Mouse (Mus musculus) fibroblast of lung, adult 2 months (primary cell): ENCODE data around the gene Tap2.
"Not testable (repeated sequence)": the region's sequence is repeated elsewhere in the genome, so short reads cannot be mapped to it uniquely, and the experiment has no call there.

Experiments
- DNase-seq: peaks from one replicate; pipeline ENCODE4 v3.0.0-alpha.2; 2011; ENCODE audit warnings: low read depth

The Tap2 gene

DNA sequence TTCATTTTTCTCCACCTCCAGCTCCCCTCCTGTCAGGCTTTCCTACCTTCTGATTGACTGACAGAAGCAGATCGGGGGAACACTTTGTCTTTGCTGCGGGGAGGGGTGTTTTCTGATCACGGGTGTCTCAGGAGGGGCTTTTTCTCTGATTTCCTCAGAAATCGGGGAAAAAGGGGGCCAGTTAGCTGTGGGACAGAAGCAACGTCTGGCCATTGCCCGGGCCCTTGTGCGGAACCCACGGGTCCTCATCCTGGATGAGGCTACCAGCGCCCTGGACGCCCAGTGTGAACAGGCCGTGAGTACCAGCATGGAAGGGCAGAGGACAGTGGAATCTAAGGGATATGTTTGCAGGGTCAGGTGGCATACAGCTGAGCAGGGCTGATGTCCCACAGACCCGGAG lies 11.8 kb downstream of the Tap2 start:
- DNase-seq: no peak

DNA sequence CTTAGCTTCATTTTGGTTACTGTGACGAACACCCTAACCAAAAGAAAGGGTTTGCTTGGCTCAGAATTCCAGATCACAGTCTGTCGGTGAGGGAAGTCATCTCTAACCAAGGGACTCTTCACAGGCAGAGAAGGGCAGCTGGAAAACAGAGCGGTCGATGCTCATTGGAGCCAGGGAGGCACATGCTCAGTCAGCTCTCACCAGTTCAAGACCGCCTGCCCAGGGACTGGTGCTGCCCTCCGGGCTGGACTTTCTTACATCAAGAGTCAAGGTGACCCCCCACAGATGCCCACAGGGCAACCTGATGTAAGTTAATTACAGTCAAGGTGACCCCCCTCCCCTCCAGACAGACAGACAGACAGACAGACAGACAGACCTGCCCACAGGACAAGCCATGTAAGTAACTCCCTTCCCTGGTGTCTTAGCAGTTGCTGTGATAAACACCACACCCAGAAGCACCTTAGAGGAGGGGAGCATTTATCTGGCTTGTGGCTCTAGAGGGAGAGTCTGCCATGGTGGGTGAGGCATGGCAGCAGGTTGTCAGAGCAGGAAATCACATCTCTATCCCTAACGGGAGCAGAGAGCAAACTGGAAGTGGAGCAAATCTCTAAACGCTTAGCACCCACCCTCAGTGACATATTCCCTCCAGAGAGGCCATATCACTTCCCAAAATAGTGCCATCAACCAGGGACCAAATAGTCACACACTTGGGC lies 14.0 kb downstream of the Tap2 start:
- DNase-seq: no peak

DNA sequence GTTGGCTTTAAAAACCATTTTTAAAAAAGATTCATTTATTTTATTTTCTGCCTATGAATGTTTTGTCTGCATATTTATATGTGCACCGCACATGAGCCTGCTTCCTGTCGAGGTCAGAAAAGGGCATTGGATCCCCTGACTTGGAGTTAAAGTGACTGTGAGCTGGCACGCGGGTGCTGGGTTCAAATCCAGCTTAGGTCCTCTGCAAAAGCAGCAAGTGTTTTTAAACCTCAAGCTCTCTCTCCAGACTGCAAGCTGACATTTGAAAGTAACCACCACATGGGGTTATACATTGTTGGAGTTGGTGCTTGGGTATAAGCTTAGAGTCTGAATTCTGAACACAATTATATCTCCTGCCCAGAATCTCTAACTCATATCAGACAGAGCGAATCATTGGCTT lies 14.7 kb downstream of the Tap2 start:
- no peak for DNase-seq

DNA sequence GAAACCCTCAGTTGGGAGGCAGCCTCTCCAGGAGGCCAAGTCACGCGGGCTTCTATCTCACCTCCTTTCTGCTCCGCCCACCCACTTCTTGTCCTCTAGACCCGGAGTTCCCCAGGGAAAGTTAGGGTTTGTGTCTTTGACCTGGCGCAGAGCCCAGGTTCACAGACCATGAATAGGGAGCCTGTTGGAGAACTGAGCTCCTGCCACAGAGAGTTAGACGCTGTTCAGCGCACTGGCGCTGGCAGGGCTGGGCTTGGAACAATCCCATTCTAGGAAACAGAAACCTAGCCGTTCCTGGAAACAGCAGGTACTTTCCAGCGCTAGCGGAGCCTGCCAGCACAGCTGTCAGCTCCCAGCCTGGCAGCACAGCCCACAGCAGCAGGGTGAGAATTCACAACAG lies 15.3 kb downstream of the Tap2 start:
- DNase-seq: peak; percentile 97

DNA sequence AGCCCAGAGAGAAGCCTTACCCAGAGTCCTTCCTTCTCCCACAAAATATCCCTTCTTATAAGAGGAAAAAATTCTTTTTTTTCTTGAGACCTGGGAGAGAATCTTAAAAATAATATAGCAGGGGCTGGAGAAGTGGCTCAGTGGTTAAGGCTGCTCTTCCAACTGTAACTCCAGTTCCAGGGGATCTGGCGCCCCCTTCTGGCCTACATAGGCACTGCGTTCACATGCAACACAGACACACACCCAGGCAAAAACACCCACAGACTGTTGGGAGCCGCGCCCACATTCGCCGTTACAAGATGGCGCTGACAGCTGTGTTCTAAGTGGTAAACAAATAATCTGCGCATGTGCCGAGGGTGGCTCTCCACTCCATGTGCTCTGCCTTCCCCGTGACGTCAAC lies 15.8 kb downstream of the Tap2 start:
- DNase-seq: not testable (repeated sequence)

DNA sequence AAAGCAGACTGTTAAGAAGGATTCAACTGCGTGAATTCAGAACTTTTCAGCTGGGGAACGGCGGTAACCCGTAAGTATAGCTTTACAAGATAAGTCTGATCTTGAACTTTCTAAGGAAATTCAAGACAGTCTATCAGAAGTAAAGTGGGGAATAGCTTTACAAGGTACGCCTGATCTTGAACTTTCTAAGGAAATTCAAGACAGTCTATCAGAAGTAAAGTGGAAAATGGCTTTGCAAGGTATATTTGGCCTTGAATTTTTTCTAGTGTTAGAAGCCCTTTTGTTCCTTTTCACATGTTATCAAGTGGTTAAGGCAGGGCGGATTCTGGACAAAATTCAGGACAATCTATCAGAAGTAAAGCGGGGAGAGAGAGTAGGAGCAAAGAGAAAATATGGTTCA lies 16.5 kb downstream of the Tap2 start:
- DNase-seq: not testable (repeated sequence)

DNA sequence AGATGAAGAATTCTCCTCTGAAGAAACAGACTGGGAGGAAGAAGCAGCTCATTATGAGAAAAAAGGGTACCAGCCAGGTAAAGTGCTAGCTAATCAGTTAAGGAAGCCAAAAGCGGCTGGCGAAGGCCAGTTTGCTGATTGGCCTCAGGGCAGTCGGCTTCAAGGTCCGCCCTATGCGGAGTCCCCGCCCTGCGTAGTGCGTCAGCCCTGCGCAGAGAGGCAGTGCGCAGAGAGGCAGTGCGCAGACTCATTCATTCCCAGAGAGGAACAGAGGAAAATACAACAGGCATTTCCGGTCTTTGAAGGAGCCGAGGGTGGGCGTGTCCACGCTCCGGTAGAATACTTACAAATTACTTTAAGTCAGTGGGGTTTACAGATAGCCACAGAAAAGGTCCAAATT lies 17.1 kb downstream of the Tap2 start:
- DNase-seq: not testable (repeated sequence)

DNA sequence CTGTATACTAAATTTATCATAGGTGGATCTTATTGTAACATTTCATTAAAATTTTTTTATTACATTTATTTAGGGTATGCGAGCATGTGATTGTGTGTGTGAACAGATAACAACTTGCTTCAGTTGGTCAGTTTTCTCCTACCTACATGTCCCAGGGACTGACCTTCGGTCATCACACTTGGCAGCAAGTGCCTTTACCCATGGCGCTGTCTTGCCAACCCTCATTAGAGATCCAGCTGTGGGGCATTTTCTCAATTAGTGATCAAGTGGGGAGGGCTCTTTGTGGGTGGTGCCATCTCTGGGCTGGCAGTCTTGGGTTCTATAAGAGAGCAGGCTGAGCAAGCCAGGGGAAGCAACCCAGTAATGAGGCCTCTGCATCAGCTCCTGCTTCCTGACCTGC lies 21.5 kb downstream of the Tap2 start:
- no peak for DNase-seq

DNA sequence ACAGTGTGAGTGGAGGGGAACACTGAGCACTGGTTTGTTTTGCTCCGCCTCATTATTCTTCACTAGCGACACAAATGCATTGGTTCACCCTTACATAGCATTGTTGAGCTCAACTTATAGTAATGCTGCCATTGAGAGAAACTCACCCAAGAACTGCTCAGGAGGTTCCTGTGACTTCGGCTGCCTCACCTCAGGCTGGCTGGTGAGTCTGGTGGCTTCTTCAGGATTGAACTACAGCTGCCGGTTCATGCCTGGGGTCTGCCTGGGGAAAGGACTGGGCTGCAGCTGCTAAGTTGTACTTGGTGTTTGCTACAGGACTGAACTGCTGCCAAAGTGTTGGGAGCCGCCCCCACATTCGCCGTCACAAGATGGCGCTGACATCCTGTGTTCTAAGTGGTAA lies 22.1 kb downstream of the Tap2 start:
- no peak for DNase-seq

DNA sequence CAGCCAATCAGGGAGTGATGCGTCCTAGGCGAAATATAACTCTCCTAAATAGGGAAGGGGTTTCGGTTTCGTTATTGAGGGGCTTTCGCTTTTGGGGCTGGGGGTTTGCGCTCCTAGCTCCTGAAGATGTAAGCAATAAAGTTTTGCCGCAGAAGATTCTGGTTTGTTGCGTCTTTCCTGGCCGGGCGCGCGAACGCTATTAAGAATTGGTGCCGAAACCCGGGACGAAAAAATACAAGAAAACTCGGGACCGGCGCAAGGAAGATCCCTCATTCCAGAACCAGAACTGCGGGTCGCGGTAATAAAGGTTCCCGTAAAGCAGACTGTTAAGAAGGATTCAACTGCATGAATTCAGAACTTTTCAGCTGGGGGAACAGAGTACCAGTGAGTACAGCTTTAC lies 22.6 kb downstream of the Tap2 start:
- DNase-seq: not testable (repeated sequence)

DNA sequence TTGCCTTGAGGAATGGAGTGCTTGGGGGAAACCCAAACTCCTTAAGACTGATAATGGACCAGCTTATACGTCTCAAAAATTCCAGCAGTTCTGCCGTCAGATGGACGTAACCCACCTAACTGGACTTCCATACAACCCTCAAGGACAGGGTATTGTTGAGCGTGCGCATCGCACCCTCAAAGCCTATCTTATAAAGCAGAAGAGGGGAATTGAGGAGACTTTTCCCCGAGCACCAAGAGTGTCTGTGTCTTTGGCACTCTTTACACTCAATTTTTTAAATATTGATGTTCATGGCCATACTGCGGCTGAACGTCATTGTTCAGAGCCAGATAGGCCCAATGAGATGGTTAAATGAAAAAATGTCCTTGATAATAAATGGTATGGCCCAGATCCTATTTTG lies 27.6 kb downstream of the Tap2 start:
- not testable (repeated sequence) for DNase-seq

DNA sequence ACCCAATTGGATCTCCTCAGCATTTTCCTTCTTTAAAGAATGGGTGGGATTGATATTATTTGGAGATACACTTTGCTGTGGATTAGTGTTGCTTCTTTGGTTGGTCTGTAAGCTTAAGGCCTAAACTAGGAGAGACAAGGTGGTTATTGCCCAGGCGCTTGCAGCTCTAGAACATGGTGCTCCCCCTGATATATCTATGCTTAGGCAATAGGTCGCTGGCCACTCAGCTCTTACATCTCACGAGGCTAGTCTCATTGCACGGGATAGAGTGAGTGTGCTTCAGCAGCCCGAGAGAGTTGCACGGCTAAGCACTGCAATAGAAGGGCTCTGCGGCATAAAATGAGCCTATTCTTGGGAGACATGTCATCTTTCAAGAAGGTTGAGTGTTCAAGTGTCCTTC lies 28.7 kb downstream of the Tap2 start:
- not testable (repeated sequence) for DNase-seq

DNA sequence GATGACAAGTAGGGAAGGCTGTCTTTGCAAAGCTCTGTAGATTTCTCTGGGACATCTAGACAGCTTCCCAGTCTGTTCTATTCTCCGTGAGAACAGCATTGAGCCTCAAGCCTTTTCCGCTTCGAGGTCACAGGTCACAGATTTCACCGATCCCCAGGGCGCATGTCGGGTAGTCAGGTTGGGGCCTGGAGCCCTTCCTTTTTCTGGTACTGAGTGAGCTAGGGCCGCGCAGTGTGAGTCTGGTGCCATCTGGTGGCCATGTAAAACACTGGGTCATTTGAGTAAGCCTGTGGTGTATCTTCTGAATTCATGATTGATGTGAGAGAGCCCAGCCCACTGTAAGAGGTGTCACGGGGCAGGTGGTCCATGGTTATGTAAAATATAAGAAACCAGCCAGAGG lies 31.6 kb downstream of the Tap2 start:
- peak; percentile 61 for DNase-seq

DNA sequence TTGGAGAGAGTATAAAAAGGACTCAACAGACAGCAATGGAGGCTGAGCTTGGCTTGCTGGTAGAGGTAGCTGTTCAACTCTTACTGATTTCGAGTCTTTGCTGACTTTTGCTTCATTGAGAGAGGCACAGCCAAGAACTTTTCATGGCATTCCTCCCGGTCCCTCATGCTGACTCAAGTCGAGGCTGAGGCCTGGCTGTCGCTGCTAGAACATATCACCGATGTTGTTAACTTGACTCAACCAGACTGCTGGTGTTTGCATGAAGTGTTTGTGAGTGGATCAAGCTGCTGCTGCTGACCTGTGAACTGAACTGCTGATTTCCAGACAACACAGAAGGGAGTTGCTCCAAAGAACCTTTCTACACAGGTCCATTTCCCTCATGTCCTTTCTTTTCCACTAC lies 33.4 kb downstream of the Tap2 start:
- peak; percentile 18 for DNase-seq

DNA sequence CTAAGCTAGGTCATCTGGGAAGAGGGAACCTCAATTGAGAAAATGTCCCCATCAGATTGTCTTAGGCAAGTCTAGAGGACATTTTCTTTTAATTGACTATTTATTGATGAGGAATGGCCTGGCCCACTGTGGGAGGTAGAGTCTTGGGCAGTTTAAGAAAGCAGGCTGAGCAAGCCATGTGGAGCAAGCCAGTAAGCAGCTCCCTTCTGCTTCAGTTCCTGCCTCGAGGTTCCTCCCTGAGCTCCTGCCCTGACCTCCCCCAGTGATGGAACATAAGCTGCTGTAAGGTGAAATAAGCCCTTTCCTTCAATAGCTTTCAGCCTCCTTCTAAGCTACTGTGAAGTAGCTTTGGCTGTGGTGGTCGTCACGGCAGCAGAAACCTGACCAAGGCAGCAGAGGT lies 34.4 kb downstream of the Tap2 start:
- DNase-seq: no peak

DNA sequence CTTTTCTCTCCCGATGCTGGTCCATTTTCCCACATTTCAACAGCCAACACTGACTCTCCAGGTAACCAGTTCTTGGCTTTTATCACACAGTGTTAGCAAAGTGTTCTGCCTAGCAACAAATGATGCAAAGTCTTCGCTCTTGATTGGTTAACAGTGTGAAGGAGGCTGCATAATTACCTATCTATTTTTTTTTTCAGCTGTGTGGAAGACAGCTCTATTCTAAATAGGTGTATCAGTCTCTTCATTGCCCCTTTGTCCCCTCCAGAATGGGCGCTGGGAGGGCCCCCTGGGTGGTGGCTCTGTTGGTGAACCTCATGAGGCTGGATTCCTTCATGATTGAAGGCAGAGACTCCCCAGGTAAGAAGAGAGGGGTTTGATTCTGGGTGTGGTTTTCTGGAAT lies 35.4 kb downstream of the Tap2 start, which contains the start of gene H2-Ob:
H2-Ob (plus strand) TSS at position 198 of the 400 bp plus-strand sequence.
- DNase-seq: no peak

DNA sequence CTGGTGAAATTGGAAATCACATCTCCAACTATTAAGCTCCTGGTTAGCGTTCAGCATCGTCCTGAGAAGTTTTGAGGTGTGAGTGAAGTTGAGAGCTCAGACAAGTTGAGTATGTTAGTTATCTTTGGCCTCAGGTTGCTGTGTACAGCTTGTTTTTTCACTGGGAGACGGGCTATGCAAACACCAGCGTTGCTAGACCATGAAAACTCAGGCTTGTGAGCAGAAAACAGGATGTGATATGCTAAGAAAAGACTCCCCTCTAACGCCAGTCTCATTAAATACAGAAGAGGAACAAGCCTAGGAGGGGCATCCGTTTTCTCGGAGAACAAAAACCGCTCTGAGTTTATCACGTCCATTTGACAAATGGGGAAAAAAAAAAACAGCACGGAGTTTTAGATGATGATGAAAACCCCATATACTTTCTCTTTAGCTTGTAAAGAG lies 36.3 kb downstream of the Tap2 start:
- DNase-seq: no peak

DNA sequence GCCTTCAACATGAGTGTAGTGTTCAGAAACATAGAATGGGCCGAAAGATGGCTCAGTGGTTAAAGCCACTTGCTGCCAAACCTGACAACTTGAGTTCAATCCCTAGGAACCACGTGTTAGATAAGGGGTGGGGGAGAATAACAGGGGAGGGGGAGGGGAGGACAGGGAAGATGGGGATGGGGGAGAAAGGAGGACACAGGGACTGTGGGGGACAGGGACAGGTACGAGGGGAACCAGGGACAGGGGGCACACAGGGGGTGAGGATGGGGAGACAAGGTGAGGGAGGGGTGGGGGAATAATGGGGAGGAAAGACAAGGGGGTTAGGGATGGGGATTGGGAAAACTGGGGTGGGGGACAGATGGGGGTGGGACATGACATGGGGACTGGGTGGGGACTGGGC lies 37.0 kb downstream of the Tap2 start:
- no peak for DNase-seq

DNA sequence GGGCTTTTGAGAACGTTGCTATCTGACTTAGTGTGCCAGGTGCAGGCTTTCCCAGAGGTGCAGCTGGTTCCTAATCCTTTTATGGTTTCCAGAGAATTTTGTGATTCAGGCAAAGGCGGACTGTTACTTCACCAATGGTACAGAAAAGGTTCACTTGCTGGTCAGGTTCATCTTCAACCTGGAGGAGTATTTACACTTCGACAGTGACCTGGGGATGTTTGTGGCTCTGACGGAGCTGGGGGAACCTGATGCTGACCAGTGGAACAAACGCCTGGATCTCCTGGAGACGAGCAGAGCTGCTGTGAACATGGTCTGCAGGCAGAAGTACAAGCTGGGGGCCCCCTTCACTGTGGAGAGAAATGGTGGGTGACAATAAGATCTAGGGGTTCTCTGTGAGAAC lies 37.6 kb downstream of the Tap2 start:
- DNase-seq: no peak

DNA sequence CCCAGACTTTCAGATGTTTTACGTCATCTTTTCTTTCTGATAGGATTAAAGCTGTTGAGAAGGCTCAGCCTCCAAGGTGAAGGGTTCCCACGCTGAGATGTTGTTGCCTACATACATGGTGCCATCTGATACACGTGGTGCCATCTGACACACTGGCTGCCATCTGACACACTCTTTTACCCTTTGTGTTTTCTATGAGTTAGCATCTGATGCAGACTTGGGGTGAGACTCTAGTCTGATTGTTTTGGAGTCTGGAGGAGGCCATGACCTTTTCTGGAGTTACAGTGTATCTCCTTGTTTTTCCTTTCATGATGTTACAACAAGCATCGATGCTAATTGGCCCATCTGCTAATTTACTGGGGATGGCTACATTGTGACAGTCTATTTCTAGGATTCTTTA lies 41.3 kb downstream of the Tap2 start:
- DNase-seq: no peak

DNA sequence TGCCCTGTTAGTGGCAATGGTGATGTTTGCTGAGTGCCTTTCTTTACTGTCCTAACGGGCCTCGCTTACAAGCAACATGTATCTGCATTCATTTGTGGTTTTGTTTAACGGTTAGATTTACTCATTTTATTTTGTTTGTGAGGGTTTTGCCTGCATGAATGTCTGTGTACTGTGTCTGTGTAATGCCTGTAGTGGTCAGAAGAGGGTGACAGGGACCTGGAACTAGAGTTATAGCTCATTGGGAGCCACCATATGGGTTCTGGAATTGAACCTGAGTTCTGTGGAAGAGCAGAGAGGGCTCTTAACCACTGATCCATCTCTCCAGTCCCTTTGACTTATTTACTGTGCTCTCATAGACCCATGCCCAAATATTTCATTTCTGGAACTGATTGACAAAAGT lies 43.7 kb downstream of the Tap2 start:
- DNase-seq: no peak

DNA sequence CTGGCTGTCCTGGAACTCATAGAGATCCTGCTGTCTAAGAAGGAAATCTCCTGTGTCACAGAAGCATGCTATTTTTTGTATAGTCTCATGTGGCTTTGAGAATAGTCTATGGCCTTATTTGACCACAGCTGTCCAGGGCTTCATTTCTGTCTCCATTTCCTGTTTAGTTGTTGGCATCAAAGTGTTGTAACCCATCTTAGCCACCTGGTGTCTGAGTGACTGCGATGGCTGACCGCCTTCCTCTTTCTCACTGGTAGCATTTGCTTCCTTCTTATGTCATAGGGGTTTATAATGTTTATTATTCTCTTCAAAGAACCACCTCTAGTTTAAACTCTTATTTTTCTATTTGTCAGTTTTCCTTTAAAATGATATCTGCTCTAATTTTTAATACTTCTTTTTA lies 45.4 kb downstream of the Tap2 start:
- DNase-seq: no peak

DNA sequence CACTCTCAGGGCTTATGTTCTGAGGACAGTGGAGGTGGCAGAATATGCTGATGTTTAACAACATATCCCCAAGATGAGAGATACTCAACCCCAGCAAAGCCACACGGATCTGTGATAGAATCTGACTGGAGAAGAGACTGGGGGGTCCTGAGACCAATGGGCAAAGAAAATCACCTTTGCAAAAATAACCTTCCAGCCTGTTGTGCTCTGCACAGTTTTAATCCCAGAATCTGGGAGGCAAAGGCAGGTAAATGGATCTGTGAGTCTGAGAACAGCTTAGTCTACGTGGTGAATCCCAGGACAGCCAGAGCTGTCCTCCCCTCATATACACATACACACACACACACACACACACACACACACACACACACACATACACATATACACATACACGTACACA lies 46.0 kb downstream of the Tap2 start:
- DNase-seq: no peak

DNA sequence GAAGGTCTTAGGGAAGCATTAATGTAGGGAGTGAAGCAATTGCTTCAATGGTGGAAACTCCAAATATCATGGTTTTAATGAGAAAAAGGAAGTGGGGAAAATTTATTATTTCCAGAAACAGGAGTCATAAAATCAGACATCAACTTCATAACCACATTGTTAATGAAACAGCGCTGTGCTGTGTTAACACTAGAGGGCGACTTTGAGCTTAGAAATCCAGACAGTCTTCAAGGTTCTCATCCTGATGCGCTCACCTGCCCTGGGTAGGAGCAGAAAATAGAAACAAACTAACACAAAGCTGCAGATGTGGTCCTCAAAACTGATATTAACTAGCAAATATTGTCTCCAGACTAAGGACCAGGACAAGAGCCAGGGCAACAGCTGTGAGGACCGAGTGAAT lies 46.6 kb downstream of the Tap2 start:
- DNase-seq: no peak

DNA sequence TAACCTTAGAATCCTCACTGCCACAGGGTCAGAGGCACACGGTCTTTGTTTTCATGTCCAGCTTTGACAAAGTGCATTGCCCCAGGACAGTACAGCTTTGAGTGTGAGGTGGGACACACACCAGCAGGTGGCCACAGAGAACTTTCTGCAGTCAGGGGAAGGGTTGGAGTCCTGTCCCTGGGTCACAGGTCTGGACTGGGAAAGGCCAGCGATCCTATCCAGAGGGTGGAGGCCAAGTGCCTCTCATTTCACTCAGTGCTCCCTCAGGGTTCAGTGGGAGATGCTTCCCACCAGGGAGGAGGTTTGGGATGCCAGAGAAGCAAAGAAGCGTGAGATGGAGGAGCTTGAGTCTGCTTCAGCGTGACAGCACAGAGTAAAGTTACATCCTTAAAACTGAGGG lies 48.3 kb downstream of the Tap2 start:
- DNase-seq: no peak
